Mouse (Mus musculus): ENCODE measurements around the gene Prrt1.

DNA sequence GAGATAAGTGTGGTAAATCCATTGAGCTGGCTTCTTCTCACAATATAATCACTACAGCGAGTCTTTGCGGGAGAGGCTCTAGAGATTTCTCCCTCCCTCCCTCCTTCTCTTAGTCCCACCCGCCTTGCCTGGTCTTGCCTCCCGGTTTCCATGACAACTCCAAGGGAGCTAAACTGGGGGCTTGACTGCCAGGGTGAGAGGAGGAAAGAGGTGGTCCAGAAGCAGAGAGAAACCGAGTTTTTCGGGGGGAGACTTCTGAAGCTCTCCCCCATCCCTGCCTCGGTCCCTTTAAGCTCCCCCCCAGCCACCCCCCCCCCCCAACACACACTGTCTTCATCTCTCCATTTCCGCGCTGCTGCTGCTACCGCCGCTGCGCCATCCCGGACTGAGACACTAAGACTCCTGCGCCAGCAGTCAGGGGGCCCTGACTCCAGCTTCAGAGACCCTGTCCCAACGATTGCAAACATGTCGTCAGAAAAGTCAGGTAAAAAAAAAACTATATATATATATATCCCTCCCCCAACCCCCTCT is at the start of gene Prrt1:
- TF ChIP-seq POLR2A (IDR thresholded peaks at IDR 0.05; ENCODE audit: low read depth, low read length) (no peak), CTCF (IDR thresholded peaks at IDR 0.05; ENCODE audit: borderline replicate concordance, insufficient read depth, low read length) (no peak)

All from embryonic fibroblast, embryonic 13.5 days (primary cell).